Mouse (Mus musculus) heart, postnatal 0 days (tissue): Measurements from ENCODE around the gene Ei24. TPM values are rescaled to one million over a fixed set of nuclear protein-coding genes. Genes with fewer than 3 reads are reported as not detected.

Experiments
- ATAC-seq: fragments of 200-750 bp; cut with Nextera tagmentation; 2 replicates; pipeline ENCODE4 v1.8.0; 2017; ENCODE audit warnings: low read depth, moderate number of reproducible peaks, moderate library complexity; ENCODE audit not compliant: insufficient read depth
- DNase-seq: peaks from one replicate; pipeline ENCODE4 v3.0.0-alpha.2; 2016; ENCODE audit warnings: low spot score
- H3K27ac ChIP-seq: fragments of 300-500 bp; sonication (generic); 2 replicates; pipeline ENCODE4 v1.5.1; 2014; ENCODE audit warnings: low read depth, mild to moderate bottlenecking
- H3K27me3 ChIP-seq: fragments of 300-500 bp; sonication (generic); 2 replicates; pipeline ENCODE4 v1.6.1; 2014; ENCODE audit warnings: low read length, mixed read lengths; ENCODE audit not compliant: control insufficient read depth, insufficient read depth
- H3K36me3 ChIP-seq: fragments of 300-500 bp; sonication (generic); replicated peaks from 2 replicates; pipeline ENCODE4 v1.6.1; 2014; ENCODE audit warnings: low read length, mixed read lengths; ENCODE audit not compliant: control insufficient read depth, insufficient read depth
- H3K4me1 ChIP-seq: fragments of 300-500 bp; sonication (generic); 2 replicates; pipeline ENCODE4 v1.6.1; 2014; ENCODE audit warnings: antibody characterized with exemption; ENCODE audit not compliant: control insufficient read depth, insufficient read depth
- H3K4me2 ChIP-seq: fragments of 300-500 bp; sonication (generic); 2 replicates; pipeline ENCODE4 v1.6.1; 2014; ENCODE audit warnings: low read depth, mild to moderate bottlenecking, low read length, moderate library complexity
- H3K4me3 ChIP-seq: fragments of 300-500 bp; sonication (generic); 2 replicates; pipeline ENCODE4 v1.5.1; 2014; ENCODE audit warnings: low read depth, low read length
- H3K9ac ChIP-seq: fragments of 300-500 bp; sonication (generic); replicated peaks from 2 replicates; pipeline ENCODE4 v1.6.1; 2014; ENCODE audit warnings: low read depth, low read length, mixed read lengths
- H3K9me3 ChIP-seq: fragments of 300-500 bp; sonication (generic); replicated peaks from 2 replicates; pipeline ENCODE4 v1.6.1; 2016; ENCODE audit warnings: low read length; ENCODE audit not compliant: control insufficient read depth
- CTCF ChIP-seq: IDR thresholded peaks from 2 replicates; pipeline ENCODE4 v1.5.1; 2016; ENCODE audit warnings: antibody characterized with exemption, control low read depth, low read depth
- EP300 ChIP-seq: IDR thresholded peaks from 2 replicates; pipeline ENCODE4 v1.6.1; 2016; ENCODE audit warnings: antibody characterized with exemption, low read depth
- WGBS: fragments of 180-500 bp; shearing (Covaris S2); extraction: QIAGEN DNeasy Blood & Tissue Kit; methylation state at CpG from one replicate; pipeline ENCODE4 v1.1.7; 2014; 5-methylcytosine and 5-hydroxymethylcytosine counted together
- polyA plus RNA-seq: library from polyadenylated mRNA; unstranded; fragments of >200 nt; fragmentation: Nextera tagmentation; extraction: Ambion mirVana; gene quantifications from 2 replicates; pipeline ENCODE4 v1.2.1, GENCODE M21; 2015
- total RNA-seq: library from RNA; depleted of rRNA; stranded (reverse); fragments of >200 nt; gene quantifications from 2 replicates; pipeline ENCODE4 v1.2.3, GENCODE M21; 2014; ENCODE audit warnings: low replicate concordance

The Ei24 gene
- total and polyA plus RNA-seq, 2 experiments from 2014 or later: 71.7 to 87.3 TPM

DNA sequence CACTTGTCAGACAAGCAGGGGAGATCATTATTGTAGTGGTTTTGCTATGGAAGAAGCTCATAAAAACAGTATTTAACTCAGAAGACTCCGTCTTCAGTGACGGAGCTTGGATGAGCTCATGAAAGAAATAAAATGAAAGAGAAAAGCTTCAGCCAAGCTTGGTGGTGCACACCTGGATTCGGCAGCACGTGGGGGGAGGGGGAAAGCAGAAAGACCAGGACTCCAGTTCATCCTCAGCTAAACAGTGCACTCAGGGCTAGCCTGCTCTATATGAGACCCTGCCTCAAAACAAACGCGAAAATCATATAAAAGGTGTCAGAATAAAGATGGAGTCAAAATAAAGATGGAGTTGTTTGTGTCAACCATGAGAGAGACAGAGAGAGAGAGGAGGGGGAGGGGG lies 6.2 kb upstream of the Ei24 start:
- TF ChIP-seq CTCF (no peak), EP300 (no peak)
- no peak overlapping the region for H3K4me3 ChIP-seq
- no peak overlapping the region for H3K27ac ChIP-seq
- no peaks in the 10 kb centered on the region for H3K9me3 ChIP-seq
- no peak for DNase-seq
- H3K9ac ChIP-seq: no peak overlapping the region
- 68% methylated on average over 6 of the region's 6 CpGs for WGBS
- no peaks in the 10 kb centered on the region for H3K27me3 ChIP-seq
- no peak for ATAC-seq
- H3K4me2 ChIP-seq: no peak overlapping the region
- H3K36me3 ChIP-seq: no peaks in the 10 kb centered on the region
- H3K4me1 ChIP-seq: no peaks in the 10 kb centered on the region; the same call in 1 of the 2 replicates

DNA sequence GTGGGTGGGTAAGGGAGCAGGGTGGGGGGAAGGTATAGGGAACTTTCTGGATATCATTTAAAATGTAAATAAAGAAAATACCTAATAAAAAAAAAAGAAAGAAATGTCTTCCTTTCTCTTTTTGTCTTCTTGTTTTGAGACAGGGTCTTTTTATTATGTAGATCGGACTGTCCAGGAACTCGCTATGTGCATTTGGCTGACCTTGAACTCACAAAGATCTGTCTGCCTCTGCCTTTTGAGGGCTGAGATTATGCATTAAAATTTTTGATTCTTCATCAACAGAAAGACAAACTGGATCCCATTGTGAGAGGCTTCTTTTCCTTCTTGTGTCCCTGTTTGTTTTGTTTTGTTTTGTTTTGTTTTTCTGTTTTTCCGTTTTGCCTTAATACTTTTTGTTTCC lies 5.8 kb upstream of the Ei24 start:
- H3K4me1 ChIP-seq: no peaks in the 10 kb centered on the region
- H3K36me3 ChIP-seq: no peaks in the 10 kb centered on the region
- H3K27me3 ChIP-seq: no peaks in the 10 kb centered on the region
- no peak overlapping the region for H3K4me3 ChIP-seq
- no peak for DNase-seq
- ATAC-seq: no peak
- no peak overlapping the region for H3K27ac ChIP-seq
- H3K9me3 ChIP-seq: no peaks in the 10 kb centered on the region
- 87% methylated on average over 3 of the region's 3 CpGs for WGBS
- TF ChIP-seq CTCF (no peak), EP300 (no peak)
- no peak overlapping the region for H3K9ac ChIP-seq
- H3K4me2 ChIP-seq: no peak overlapping the region

DNA sequence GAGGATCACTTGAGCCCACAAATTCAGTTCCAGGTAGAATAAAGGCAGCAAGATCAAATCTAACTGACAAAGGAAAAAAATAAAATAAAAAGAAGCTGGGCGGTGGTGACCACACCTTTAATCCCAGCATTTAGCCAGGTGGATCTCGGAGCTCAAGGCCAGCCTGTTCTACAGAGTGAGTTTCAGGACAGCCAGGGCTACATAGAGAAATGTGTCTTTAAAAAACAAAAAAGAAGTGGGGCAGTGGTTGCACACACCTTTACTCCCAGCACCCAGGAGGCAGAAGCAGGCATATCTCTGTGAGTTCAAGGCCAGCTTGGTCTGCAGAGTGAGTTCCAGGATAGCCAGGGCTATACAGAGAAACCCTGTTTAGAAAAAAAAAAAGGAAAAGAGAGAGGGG lies 4.8 kb upstream of the Ei24 start:
- Histone ChIP-seq H3K27ac (no peak overlapping the region), H3K4me2 (no peak overlapping the region), H3K4me1 (no peaks in the 10 kb centered on the region), H3K9ac (no peak overlapping the region), H3K27me3 (no peaks in the 10 kb centered on the region), H3K9me3 (no peaks in the 10 kb centered on the region), H3K36me3 (no peaks in the 10 kb centered on the region), H3K4me3 (no peak overlapping the region)
- no peak for ATAC-seq
- no peak for DNase-seq
- TF ChIP-seq CTCF (no peak), EP300 (no peak)
- 84% methylated on average over 2 of the region's 2 CpGs for WGBS

DNA sequence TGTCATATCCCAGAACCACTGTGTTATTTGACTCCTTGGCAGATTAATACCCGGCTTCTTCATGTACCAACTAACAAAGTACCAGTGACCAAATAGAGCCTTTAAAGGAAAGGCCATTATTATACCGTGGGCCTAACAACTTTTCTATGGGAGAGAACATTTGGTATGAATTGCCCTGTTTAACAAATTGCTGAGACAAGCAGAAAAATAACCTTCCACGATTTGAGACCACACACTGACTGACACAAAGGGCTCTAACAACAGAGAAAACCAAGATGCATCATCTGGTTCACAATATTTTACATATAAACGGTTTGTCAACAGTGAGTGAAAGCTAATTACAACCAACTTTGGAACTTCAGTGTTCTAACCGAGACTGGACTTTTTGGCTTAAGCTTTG lies 969 bp downstream of the Ei24 start:
- DNase-seq (no peak), ATAC-seq (no peak)
- Histone ChIP-seq H3K36me3 (peaks cover 13% of the 10 kb centered on the region; the same call in 1 of the 2 replicates), H3K9me3 (no peaks in the 10 kb centered on the region), H3K4me1 (peaks cover 15% of the 10 kb centered on the region; the same call in 1 of the 2 replicates), H3K27ac (no peak overlapping the region; the same call in 1 of the 2 replicates), H3K27me3 (no peaks in the 10 kb centered on the region), H3K4me2 (peak overlapping the region; percentile 98), H3K9ac (peak overlapping the region; percentile 98), H3K4me3 (peak overlapping the region; percentile 98)
- WGBS: 17% methylated on average over 5 of the region's 5 CpGs
- TF ChIP-seq CTCF: no peak
- TF ChIP-seq EP300: no peak

DNA sequence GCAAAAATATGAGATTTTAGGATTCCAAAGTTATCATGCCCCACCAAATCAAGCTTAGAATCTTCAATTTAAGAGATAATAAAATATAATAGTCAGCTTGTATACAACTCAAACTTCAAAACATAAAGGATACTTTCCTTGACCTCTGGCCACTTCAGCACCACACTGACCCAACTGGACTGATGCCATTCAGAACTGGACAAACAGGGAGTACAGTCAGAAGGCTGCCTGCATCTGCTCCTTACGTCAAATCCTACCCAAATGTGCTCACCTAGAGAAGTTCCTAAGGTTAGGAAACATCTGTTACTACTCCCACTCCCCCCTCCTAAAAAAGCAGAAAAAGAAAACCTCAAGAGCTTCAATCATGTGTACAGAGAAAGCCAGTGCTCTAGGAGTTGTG lies 1.6 kb downstream of the Ei24 start:
- peaks cover 18% of the 10 kb centered on the region for H3K36me3 ChIP-seq
- H3K4me3 ChIP-seq: no peak overlapping the region
- TF ChIP-seq CTCF: no peak
- TF ChIP-seq EP300: no peak
- DNase-seq (no peak), ATAC-seq (no peak)
- peaks cover 15% of the 10 kb centered on the region; the same call in 1 of the 2 replicates for H3K4me1 ChIP-seq
- no peak overlapping the region for H3K9ac ChIP-seq
- H3K9me3 ChIP-seq: no peaks in the 10 kb centered on the region
- no peak overlapping the region for H3K27ac ChIP-seq
- 77% methylated on average over 1 of the region's 1 CpGs for WGBS
- no peaks in the 10 kb centered on the region for H3K27me3 ChIP-seq
- H3K4me2 ChIP-seq: no peak overlapping the region

DNA sequence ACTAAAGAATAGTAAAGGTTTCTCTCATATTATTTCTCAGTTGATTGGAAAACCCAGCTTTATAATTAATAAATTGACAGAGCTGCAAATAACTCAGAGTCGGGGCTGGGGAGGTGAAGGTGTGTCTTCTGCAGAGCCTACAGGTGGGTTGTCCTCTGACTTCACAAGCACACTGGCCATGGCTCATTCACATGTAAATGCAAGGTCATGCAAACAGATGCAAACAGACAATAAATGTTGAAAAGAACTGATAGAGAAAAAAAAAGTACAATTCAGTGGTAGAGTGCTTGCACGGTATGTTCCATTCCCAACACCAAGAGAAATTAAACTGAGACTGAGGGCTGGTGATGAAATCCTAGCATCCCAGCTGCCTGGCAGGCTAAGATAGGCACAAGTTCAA lies 2.7 kb downstream of the Ei24 start:
- no peak for ATAC-seq
- Histone ChIP-seq H3K4me1 (peaks cover 15% of the 10 kb centered on the region; the same call in 1 of the 2 replicates), H3K36me3 (peaks cover 25% of the 10 kb centered on the region), H3K27ac (no peak overlapping the region), H3K9ac (no peak overlapping the region), H3K27me3 (no peaks in the 10 kb centered on the region), H3K4me2 (no peak overlapping the region), H3K4me3 (no peak overlapping the region), H3K9me3 (no peaks in the 10 kb centered on the region)
- WGBS: 72% methylated on average over 2 of the region's 2 CpGs
- no peak for TF ChIP-seq EP300
- no peak for TF ChIP-seq CTCF
- DNase-seq: no peak
